Mouse (Mus musculus) right cerebral cortex, postnatal 36 days (tissue): ENCODE data around the gene Tjp3.

ENCODE experiments used
- DNase-seq, 2 experiments: peaks; one replicate each; pipeline ENCODE4 v3.0.0; 2022; ENCODE audit warnings: low spot score in 2 of 2, mixed read lengths in 1 of 2

The Tjp3 gene

DNA sequence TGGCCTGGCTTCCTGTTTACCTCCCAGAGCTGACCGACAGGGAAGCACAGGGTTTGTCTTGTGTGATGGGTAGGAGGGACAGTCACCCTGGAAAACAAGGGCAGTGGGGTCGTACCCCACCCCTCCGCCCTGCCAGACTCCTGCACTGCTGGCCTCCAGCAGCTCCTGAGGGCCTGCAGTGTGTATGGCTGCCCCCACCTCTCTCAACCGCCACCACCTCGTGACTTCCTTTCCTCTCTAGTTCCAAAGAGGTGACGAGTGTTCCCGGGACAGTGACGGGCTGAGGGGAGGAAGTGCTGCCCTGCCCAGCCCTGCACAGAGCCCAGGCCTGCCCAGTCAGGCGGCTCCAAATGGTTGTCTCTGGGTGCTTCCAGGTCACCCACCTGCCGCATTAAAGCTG, 6.5 kb upstream of the Tjp3 start:
- no peak for DNase-seq

DNA sequence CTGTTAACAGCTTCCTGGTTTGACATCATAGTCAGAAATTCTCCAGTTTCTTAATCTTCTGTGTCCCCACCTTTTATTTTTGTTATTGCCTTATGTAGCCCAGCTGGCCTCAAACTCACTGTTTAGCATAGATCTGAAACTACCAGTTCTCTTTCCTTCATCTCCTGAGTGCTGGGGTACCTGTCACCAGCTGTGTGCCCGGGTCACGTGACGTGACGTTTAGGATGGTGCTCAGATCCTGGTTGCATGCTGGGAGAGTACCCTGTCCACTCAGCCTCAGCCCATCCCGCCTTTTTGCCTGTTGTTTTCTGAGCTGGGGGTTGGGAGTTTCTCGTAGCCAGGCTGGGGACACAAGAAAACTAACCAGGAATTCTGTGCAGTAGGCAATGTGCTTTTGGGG, 5.9 kb upstream of the Tjp3 start:
- DNase-seq: no peak

DNA sequence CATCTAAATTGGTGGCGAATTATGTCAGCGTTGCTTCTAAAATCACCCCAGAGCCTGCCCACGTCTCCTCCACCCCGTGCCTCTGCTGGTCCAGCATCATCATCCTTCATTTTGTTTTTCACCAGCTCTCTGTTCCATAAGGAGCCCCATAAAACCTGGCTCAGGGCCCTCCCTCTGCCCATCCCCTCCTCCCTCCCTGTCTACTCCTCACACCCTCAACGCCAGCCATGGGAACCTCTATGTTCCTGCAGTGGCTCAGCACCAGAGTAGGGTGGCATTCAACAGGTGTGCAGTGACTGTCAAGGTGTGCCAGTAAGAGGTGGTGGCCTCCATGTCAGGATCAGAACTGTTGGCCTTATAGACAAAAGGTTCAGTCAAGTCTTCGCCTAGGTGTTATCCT, 3.8 kb upstream of the Tjp3 start:
- DNase-seq: peak in 1 of 2 experiments; percentile 72

DNA sequence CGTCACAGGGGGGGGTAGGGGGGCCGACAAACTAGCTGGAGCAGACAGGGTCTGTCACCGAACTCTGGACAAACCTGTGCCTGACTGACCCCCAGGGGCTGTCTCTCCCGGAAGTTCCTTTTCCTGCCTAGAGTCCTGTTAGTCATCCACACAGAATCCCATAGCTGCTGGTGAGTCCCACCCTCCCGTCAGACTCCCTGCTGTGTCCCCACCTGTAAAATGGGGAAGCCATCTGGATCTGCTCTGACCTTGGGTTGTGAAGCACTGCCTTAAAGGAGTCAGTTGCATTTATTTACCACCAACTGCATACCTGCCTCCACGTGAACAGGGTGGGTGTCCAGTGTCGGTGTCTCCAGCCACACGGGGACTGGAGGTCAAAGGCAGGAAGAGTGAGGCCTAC, 3.1 kb upstream of the Tjp3 start:
- DNase-seq: no peak

GRCm38 (mm10) chr10:81293334-81294030, 2.1 kb upstream of the Tjp3 start:
- no peak for DNase-seq

GRCm38 (mm10) chr10:81292554-81293333, 1.4 kb upstream of the Tjp3 start, which contains the start of gene Pip5k1c:
Pip5k1c (plus strand) TSS chr10:81292963.
- peak; percentile 100 for DNase-seq

GRCm38 (mm10) chr10:81290698-81291460, 502 bp downstream of the Tjp3 start:
- no peak for DNase-seq

- DNase-seq: no peak
These were observed 1.6 kb downstream of the Tjp3 start for GRCm38 (mm10) chr10:81289811-81290210.

- no peak for DNase-seq
These were observed 2.1 kb downstream of the Tjp3 start for GRCm38 (mm10) chr10:81289278-81289677.

DNA sequence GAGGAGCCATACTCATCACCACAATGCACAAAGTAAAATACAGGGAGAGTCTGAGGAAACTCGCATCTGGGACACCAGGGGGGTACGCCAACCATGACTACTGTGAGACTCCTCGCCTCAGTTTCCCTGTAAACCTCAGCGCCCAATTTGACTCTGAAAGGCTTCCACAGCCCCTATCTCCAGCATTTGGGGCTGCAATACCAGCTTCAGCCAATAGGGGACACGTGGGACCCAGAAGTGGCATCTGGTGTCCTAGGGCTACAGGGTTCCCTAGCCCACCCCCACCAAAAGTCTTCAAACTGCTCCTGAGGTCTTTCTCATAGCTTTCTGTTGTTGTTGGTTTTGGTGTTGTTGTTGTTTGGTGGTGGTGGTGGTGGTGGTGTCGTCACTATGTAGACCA, 2.8 kb downstream of the Tjp3 start:
- no peak for DNase-seq

DNA sequence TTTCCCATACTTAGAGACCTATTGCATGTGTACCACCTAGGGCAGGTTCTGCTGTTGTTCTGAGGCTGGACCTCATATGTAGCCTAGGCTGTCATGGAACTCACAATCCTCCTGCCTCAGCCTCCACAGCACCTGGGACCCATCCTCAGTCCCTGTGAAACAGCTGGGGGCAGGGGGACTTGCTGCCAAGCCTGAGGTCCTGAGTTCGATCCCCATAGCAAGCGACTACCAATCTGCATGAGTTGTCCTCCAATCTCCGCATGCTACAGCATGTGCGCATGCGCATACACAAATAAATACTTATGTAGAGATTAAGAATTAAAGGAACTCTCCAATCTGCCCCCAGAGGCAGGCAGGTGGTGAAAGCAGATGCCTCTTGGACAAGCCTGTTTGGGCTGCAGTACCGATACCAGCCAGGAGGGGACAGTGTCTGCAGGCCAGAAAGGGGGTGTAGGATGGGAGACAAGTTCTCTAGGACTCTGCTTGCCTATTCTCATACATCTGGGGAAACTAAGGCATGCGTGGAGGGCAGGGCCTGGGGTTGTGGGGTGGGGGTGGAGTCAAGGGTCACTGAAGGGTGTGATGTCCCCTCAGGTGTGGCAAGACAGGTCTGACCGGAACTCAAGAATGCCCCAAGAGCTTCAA, 3.7 kb downstream of the Tjp3 start:
- DNase-seq: no peak

GRCm38 (mm10) chr10:81286586-81286985, 4.8 kb downstream of the Tjp3 start:
- no peak for DNase-seq

DNA sequence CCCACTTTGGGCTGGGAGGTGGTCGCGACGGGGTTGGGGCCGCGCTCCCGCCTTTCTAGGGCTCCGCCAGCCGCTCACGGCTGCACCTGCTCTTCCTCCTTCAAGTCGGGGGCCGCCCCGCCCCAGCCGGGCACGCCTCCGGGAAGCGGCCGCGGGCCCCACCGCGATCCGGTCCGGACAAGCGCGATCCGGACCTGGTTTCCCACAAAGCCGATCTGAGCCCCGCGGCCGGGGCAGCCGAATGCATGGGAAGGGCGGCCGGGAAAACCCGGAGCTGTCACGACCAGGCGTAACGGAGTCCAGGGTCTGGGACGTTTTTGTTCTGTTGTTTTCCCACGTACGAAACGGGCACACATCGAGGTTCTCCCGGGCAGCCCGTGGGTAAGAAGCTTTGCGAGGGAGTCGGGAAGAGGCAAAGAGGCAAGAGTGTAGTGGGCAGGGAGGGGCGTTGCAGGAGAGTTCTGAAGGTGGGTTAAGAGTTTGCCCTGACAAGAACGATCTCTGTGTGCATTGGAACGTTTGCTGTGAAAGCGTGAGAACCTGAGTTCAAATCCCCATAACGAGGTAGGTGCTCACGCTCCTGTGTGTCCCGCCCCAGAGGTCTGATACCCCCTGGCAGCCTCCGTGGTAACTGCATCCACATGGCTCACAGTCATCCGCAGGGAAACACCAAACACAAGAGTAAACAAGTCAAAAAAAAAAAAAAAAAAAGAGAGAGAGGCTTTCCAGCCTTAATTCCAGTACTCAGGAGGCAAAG, 5.5 kb downstream of the Tjp3 start:
- DNase-seq: peak; percentile 61 to 67

GRCm38 (mm10) chr10:81284719-81285118, 6.7 kb downstream of the Tjp3 start:
- no peak for DNase-seq

DNA sequence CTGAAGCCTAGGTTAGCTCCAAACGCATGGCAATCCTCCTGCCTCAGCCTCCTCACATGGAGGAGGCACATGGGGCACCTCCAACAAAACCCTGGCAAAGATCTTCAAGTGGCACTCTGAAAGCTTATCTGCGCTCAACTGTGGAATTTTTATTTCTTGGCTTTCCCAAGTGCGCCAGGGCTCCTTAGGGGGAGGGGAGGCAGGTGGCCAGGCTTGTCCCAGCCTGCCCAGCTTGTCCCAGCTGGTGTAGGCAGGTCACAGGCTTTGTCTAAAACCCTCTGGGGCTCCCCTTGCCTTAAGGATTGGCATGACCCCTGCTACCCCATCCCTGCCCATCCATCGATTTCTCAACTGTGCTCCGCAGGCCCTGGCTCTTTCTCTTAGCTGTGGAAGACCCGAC, 7.2 kb downstream of the Tjp3 start:
- DNase-seq: no peak

DNA sequence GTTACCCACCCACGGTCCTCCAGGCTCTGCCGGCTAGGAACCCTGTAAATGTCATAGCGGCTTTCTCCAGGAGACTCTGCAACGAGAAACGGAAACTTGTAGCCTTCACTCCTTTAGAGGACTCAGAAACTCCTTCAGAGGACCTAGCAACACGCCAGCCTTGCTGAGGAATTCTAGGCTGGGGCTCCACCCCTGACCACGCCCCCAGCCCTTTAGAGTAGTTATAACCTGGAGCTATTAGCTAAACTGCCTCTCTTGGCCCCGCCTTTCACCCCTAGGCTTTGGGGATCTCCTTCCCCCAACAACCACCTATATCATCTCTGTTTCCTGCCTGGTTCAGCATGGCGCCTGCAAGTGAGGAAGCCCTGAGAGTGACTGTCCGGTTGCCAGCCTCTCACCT, 11.9 kb downstream of the Tjp3 start:
- no peak for DNase-seq

GRCm38 (mm10) chr10:81277676-81278075, 13.7 kb downstream of the Tjp3 start:
- DNase-seq: no peak

GRCm38 (mm10) chr10:81273842-81274241, 17.5 kb downstream of the Tjp3 start:
- no peak for DNase-seq

DNA sequence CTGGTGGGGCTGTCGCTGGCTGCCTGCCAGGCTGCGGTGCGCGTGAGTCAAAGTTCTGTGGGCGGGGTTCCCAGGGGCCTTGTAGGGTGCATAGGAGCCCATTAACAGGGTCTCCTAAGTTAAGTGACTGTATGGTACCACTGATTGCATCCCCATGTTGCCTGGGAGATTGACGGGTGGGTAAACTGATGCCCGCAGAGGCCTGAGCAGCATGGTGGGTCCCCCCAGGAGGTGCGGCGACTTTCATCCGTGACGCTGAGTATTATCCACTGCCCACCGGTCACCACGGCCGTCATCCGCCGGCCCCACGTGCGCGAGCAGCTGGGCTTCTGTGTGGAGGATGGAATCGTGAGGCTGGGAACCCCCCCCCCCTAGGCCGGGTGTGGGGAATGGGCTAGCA, 19.0 kb downstream of the Tjp3 start:
- no peak for DNase-seq

DNA sequence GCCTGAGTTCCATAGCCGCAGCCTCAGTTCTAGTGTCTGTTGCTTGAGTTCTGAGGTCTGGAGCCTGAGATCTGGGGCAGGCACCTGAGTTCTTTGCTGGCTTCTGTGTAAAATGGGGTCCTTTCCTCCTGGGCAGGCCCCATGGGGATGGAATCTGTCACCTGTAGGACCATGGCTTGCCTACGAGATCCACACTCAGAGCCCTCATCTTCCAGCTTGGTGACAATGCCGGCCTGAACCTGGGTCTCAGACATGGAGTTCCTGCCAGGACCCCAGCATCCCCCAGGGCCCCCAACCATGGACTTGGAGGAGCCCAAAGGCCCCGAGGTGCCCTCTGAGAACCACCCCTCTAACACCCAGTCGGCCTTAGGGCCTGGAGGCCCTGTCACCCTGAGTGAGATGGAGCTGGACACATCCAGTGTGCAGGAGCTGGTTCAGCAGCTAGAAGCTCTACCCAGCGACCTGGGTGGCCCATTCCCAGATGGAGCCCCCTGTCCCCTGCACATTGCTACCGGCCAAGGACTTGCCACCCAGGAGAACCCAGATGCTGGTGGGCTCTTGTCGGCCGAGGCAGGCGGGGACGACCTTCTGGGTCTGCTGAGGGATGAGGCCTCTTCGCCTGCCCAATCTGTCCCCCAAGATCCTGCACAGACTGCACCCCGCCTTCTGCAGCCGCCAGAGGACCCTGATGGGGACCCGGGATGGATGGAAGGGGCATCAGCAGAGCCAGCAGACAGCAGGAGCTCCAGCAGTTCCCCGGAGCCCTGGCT, 22.6 kb downstream of the Tjp3 start:
- no peak for DNase-seq

- DNase-seq: peak; percentile 81 to 87
These were observed 23.3 kb downstream of the Tjp3 start for GRCm38 (mm10) chr10:81268056-81268455.
